Mouse (Mus musculus): ENCODE results near the gene Tfrc. TPM values are rescaled to one million over a fixed set of nuclear protein-coding genes. Genes with fewer than 3 reads are reported as not detected.

Gene Tfrc
- total RNA-seq, 2 experiments from 2014 or later: 27.1 to 57.1 TPM

- no peak for DNase-seq
Measured at GRCm38 (mm10) chr16:32650461-32650860, 41.7 kb downstream of the Tfrc start.

GRCm38 (mm10) chr16:32650974-32651618 is 42.4 kb downstream of the Tfrc start:
- peak in 1 of 2 experiments; percentile 59 for DNase-seq

- DNase-seq: no peak
Measured at GRCm38 (mm10) chr16:32654071-32654733, 45.5 kb downstream of the Tfrc start.

GRCm38 (mm10) chr16:32655534-32655933 is 46.8 kb downstream of the Tfrc start:
- DNase-seq: no peak

- DNase-seq: no peak
Measured at GRCm38 (mm10) chr16:32656321-32656720, 47.6 kb downstream of the Tfrc start.

GRCm38 (mm10) chr16:32656794-32657193 is 48.1 kb downstream of the Tfrc start:
- DNase-seq: no peak

GRCm38 (mm10) chr16:32657498-32658250 is 49.0 kb downstream of the Tfrc start:
- no peak for DNase-seq

GRCm38 (mm10) chr16:32658743-32659171 is 50.0 kb downstream of the Tfrc start:
- no peak for DNase-seq

- DNase-seq: peak; percentile 82 to 88
Measured at GRCm38 (mm10) chr16:32659385-32659784, 50.7 kb downstream of the Tfrc start.

GRCm38 (mm10) chr16:32660095-32660494 is 51.4 kb downstream of the Tfrc start:
- DNase-seq: no peak

- peak; percentile 79 to 81 for DNase-seq
Measured at GRCm38 (mm10) chr16:32660557-32661321, 52.0 kb downstream of the Tfrc start.

- no peak for DNase-seq
Measured at GRCm38 (mm10) chr16:32661493-32661921, 52.8 kb downstream of the Tfrc start.

- no peak for DNase-seq
Measured at GRCm38 (mm10) chr16:32662372-32662771, 53.7 kb downstream of the Tfrc start.

GRCm38 (mm10) chr16:32663231-32663858 is 54.6 kb downstream of the Tfrc start:
- no peak for DNase-seq

- DNase-seq: no peak
Measured at GRCm38 (mm10) chr16:32664211-32664610, 55.5 kb downstream of the Tfrc start.

GRCm38 (mm10) chr16:32665851-32666665 is 57.3 kb downstream of the Tfrc start:
- peak; percentile 51 to 61 for DNase-seq

GRCm38 (mm10) chr16:32666671-32667551 is 58.2 kb downstream of the Tfrc start:
- no peak for DNase-seq

- DNase-seq: peak; percentile 21 to 42
Measured at GRCm38 (mm10) chr16:32667552-32667872, 58.8 kb downstream of the Tfrc start.

- DNase-seq: no peak
Measured at GRCm38 (mm10) chr16:32668030-32668429, 59.3 kb downstream of the Tfrc start.

- peak in 1 of 2 experiments; percentile 1 for DNase-seq
Measured at GRCm38 (mm10) chr16:32668472-32668871, 59.8 kb downstream of the Tfrc start.

All from heart, adult 18-20 months (tissue).